Mouse (Mus musculus): ENCODE results near the gene Arhgap23. TPM values are rescaled to one million over a fixed set of nuclear protein-coding genes. Genes with fewer than 3 reads are reported as not detected.
A peak's percentile ranks its signal among the peaks of the same experiment; 100 is the strongest.

Gene Arhgap23
- polyA plus RNA-seq, 1 experiment from 2014 or later, result 8.4 TPM

- WGBS, result 59% methylated on average over 8 of the region's 8 CpGs
- peaks cover 48% of the 10 kb centered on the region; the same call in 1 of the 2 replicates for H3K36me3 ChIP-seq
- H3K4me3 ChIP-seq, result no peak overlapping the region
- peak; percentile 71 for ATAC-seq (replicated peaks)
- no peaks in the 10 kb centered on the region for H3K9me3 ChIP-seq
- H3K27me3 ChIP-seq, result no peaks in the 10 kb centered on the region
- H3K4me1 ChIP-seq, result 0 out of 2 replicates have a peak, but pooled peaks cover 4% of the 10 kb centered on the region
- no peak overlapping the region for H3K9ac ChIP-seq (replicated peaks)
- H3K4me2 ChIP-seq (replicated peaks), result no peak overlapping the region
- H3K27ac ChIP-seq (replicated peaks), result peak overlapping the region; percentile 42
Observed at GRCm38 (mm10) chr11:97476334-97477095, 61.2 kb downstream of the Arhgap23 start.

- 76% methylated on average over 7 of the region's 7 CpGs for WGBS
- no peak overlapping the region for H3K4me3 ChIP-seq
- H3K4me1 ChIP-seq, result 0 out of 2 replicates have a peak, but pooled peaks cover 4% of the 10 kb centered on the region
- no peak for ATAC-seq (replicated peaks)
- no peaks in the 10 kb centered on the region for H3K27me3 ChIP-seq
- H3K36me3 ChIP-seq, result peaks cover 48% of the 10 kb centered on the region
- H3K4me2 ChIP-seq (replicated peaks), result no peak overlapping the region
- H3K27ac ChIP-seq (replicated peaks), result no peak overlapping the region
- H3K9me3 ChIP-seq, result no peaks in the 10 kb centered on the region
- H3K9ac ChIP-seq (replicated peaks), result no peak overlapping the region
Observed at GRCm38 (mm10) chr11:97477431-97477830, 62.1 kb downstream of the Arhgap23 start.

- H3K9me3 ChIP-seq, result no peaks in the 10 kb centered on the region
- H3K27me3 ChIP-seq, result no peaks in the 10 kb centered on the region
- no peak overlapping the region for H3K27ac ChIP-seq (replicated peaks)
- H3K9ac ChIP-seq (replicated peaks), result no peak overlapping the region
- H3K36me3 ChIP-seq, result peaks cover 39% of the 10 kb centered on the region
- 0 out of 2 replicates have a peak, but pooled peaks cover 4% of the 10 kb centered on the region for H3K4me1 ChIP-seq
- H3K4me3 ChIP-seq, result no peak overlapping the region
- 91% methylated on average over 6 of the region's 6 CpGs for WGBS
- no peak overlapping the region for H3K4me2 ChIP-seq (replicated peaks)
- ATAC-seq (replicated peaks), result no peak
Observed at GRCm38 (mm10) chr11:97478345-97478744, 63.0 kb downstream of the Arhgap23 start.

- 0 out of 2 replicates have a peak, but pooled peaks cover 4% of the 10 kb centered on the region for H3K4me1 ChIP-seq
- 90% methylated on average over 10 of the region's 10 CpGs for WGBS
- ATAC-seq (replicated peaks), result no peak
- no peak overlapping the region for H3K4me3 ChIP-seq
- H3K9ac ChIP-seq (replicated peaks), result no peak overlapping the region
- peaks cover 34% of the 10 kb centered on the region for H3K36me3 ChIP-seq
- H3K27ac ChIP-seq (replicated peaks), result no peak overlapping the region
- H3K27me3 ChIP-seq, result no peaks in the 10 kb centered on the region
- H3K9me3 ChIP-seq, result no peaks in the 10 kb centered on the region
- H3K4me2 ChIP-seq (replicated peaks), result no peak overlapping the region
Observed at GRCm38 (mm10) chr11:97479085-97479484, 63.8 kb downstream of the Arhgap23 start.

- Histone ChIP-seq H3K9me3 (no peaks in the 10 kb centered on the region), H3K27me3 (no peaks in the 10 kb centered on the region), H3K9ac (replicated peaks) (no peak overlapping the region), H3K4me1 (0 out of 2 replicates have a peak, but pooled peaks cover 4% of the 10 kb centered on the region), H3K4me3 (no peak overlapping the region), H3K4me2 (replicated peaks) (no peak overlapping the region), H3K27ac (replicated peaks) (no peak overlapping the region), H3K36me3 (peaks cover 39% of the 10 kb centered on the region)
- ATAC-seq (replicated peaks), result no peak
- WGBS, result 58% methylated on average over 8 of the region's 8 CpGs
Observed at GRCm38 (mm10) chr11:97479824-97480223, 64.5 kb downstream of the Arhgap23 start.

- H3K9me3 ChIP-seq, result no peaks in the 10 kb centered on the region
- WGBS, result 76% methylated on average over 8 of the region's 8 CpGs
- no peak overlapping the region for H3K4me3 ChIP-seq
- peaks cover 20% of the 10 kb centered on the region for H3K36me3 ChIP-seq
- no peak overlapping the region for H3K4me2 ChIP-seq (replicated peaks)
- H3K4me1 ChIP-seq, result no peaks in the 10 kb centered on the region
- ATAC-seq (replicated peaks), result no peak
- no peaks in the 10 kb centered on the region for H3K27me3 ChIP-seq
- no peak overlapping the region for H3K27ac ChIP-seq (replicated peaks)
- H3K9ac ChIP-seq (replicated peaks), result no peak overlapping the region
Observed at GRCm38 (mm10) chr11:97485661-97486060, 70.3 kb downstream of the Arhgap23 start.

GRCm38 (mm10) chr11:97487656-97488055, 72.3 kb downstream of the Arhgap23 start:
- H3K9ac ChIP-seq (replicated peaks), result no peak overlapping the region
- 89% methylated on average over 3 of the region's 3 CpGs for WGBS
- no peak overlapping the region for H3K4me2 ChIP-seq (replicated peaks)
- no peak for ATAC-seq (replicated peaks)
- H3K9me3 ChIP-seq, result no peaks in the 10 kb centered on the region
- H3K4me3 ChIP-seq, result no peak overlapping the region
- H3K4me1 ChIP-seq, result no peaks in the 10 kb centered on the region
- peaks cover 26% of the 10 kb centered on the region for H3K36me3 ChIP-seq
- no peaks in the 10 kb centered on the region for H3K27me3 ChIP-seq
- H3K27ac ChIP-seq (replicated peaks), result no peak overlapping the region

- H3K4me2 ChIP-seq (replicated peaks), result no peak overlapping the region
- H3K9me3 ChIP-seq, result no peaks in the 10 kb centered on the region
- H3K36me3 ChIP-seq, result peaks cover 31% of the 10 kb centered on the region
- H3K27ac ChIP-seq (replicated peaks), result no peak overlapping the region
- no peaks in the 10 kb centered on the region for H3K4me1 ChIP-seq
- 26% methylated on average over 16 of the region's 16 CpGs for WGBS
- ATAC-seq (replicated peaks), result peak; percentile 43; the same call in 1 of the 2 replicates
- H3K4me3 ChIP-seq, result no peak overlapping the region
- no peak overlapping the region for H3K9ac ChIP-seq (replicated peaks)
- H3K27me3 ChIP-seq, result no peaks in the 10 kb centered on the region
Observed at GRCm38 (mm10) chr11:97489589-97490324, 74.4 kb downstream of the Arhgap23 start.

- no peaks in the 10 kb centered on the region for H3K27me3 ChIP-seq
- no peak overlapping the region for H3K4me3 ChIP-seq
- no peak overlapping the region for H3K4me2 ChIP-seq (replicated peaks)
- 75% methylated on average over 10 of the region's 10 CpGs for WGBS
- no peaks in the 10 kb centered on the region for H3K4me1 ChIP-seq
- no peaks in the 10 kb centered on the region for H3K9me3 ChIP-seq
- peaks cover 25% of the 10 kb centered on the region for H3K36me3 ChIP-seq
- no peak for ATAC-seq (replicated peaks)
- H3K27ac ChIP-seq (replicated peaks), result no peak overlapping the region
- H3K9ac ChIP-seq (replicated peaks), result no peak overlapping the region
Observed at GRCm38 (mm10) chr11:97491640-97492039, 76.3 kb downstream of the Arhgap23 start.

GRCm38 (mm10) chr11:97492836-97493235, 77.5 kb downstream of the Arhgap23 start:
- no peak overlapping the region for H3K4me2 ChIP-seq (replicated peaks)
- no peaks in the 10 kb centered on the region for H3K4me1 ChIP-seq
- H3K9me3 ChIP-seq, result no peaks in the 10 kb centered on the region
- peaks cover under 1% of the 10 kb centered on the region; the same call in 1 of the 2 replicates for H3K27me3 ChIP-seq
- no peak overlapping the region for H3K4me3 ChIP-seq
- ATAC-seq (replicated peaks), result no peak
- H3K27ac ChIP-seq (replicated peaks), result no peak overlapping the region
- no peak overlapping the region for H3K9ac ChIP-seq (replicated peaks)
- WGBS, result 76% methylated on average over 3 of the region's 3 CpGs
- peaks cover 25% of the 10 kb centered on the region for H3K36me3 ChIP-seq

GRCm38 (mm10) chr11:97497543-97497942, 82.2 kb downstream of the Arhgap23 start:
- no peak overlapping the region for H3K9ac ChIP-seq (replicated peaks)
- H3K9me3 ChIP-seq, result no peaks in the 10 kb centered on the region
- H3K27me3 ChIP-seq, result peaks cover 42% of the 10 kb centered on the region
- H3K36me3 ChIP-seq, result peaks cover 11% of the 10 kb centered on the region
- H3K4me1 ChIP-seq, result peaks cover 14% of the 10 kb centered on the region
- no peak overlapping the region for H3K4me2 ChIP-seq (replicated peaks)
- H3K27ac ChIP-seq (replicated peaks), result no peak overlapping the region
- no peak overlapping the region for H3K4me3 ChIP-seq
- ATAC-seq (replicated peaks), result no peak
- 86% methylated on average over 4 of the region's 4 CpGs for WGBS

Measured in forebrain, embryonic 15.5 days (tissue).